Mouse (Mus musculus): ENCODE measurements at regions not wholly inside any gene's neighbourhood (a gene's known extent, or its start where the extent isn't known, plus 50 kb on each side); places are given as distances from the start of the nearest gene placed in this dataset.

- TF ChIP-seq CTCF (IDR thresholded peaks at IDR 0.05; ENCODE audit: insufficient read depth, low read length) (no peak), POLR2A (IDR thresholded peaks at IDR 0.05; ENCODE audit: borderline replicate concordance, extremely low read depth, low read depth, low read length) (no peak)
Observed at GRCm38 (mm10) chr10:96969825-96970224, 353.0 kb downstream of the Btg1 start.

All from lung, adult 2 months (tissue).